Mouse (Mus musculus) hindlimb bud, embryonic 11.5 days (tissue): ENCODE measurements at regions not wholly inside any gene's neighbourhood (a gene's known extent, or its start where the extent isn't known, plus 50 kb on each side); places are given as distances from the start of the nearest gene placed in this dataset.
A peak's percentile ranks its signal among the peaks of the same experiment; 100 is the strongest.

Source experiments
- DNase-seq: peaks from one replicate; pipeline ENCODE4 v3.0.0-alpha.2; 2012; ENCODE audit warnings: low read depth, low spot score; ENCODE audit errors: extremely low spot score

- DNase-seq: no peak
Measured at GRCm38 (mm10) chr6:109370286-109370685, 541.8 kb downstream of the Edem1 start.

- DNase-seq: peak; percentile 16
Measured at GRCm38 (mm10) chr6:109371931-109372330, 543.5 kb downstream of the Edem1 start.

- DNase-seq: no peak
Measured at GRCm38 (mm10) chr6:109387212-109387611, 558.8 kb downstream of the Edem1 start.

- no peak for DNase-seq
Measured at GRCm38 (mm10) chr6:109389781-109390180, 561.3 kb downstream of the Edem1 start.

- DNase-seq: no peak
Measured at GRCm38 (mm10) chr6:109398690-109399089, 570.2 kb downstream of the Edem1 start.

- DNase-seq: no peak
Measured at GRCm38 (mm10) chr6:109419505-109420239, 591.2 kb downstream of the Edem1 start.

- DNase-seq: no peak
Measured at GRCm38 (mm10) chr6:109433596-109433995, 605.2 kb downstream of the Edem1 start.
